Mouse (Mus musculus) c-Kit-negative CD71-positive TER-119-positive erythroid progenitor cells, embryonic 14.5 days (primary cell): ENCODE data around the gene Prdm1.

ENCODE experiments used
- DNase-seq: peaks from one replicate; pipeline ENCODE4 v3.0.0-alpha.2; 2013; ENCODE audit warnings: low read depth, low spot score

The Prdm1 gene

GRCm38 (mm10) chr10:44420211-44420610 is 108.1 kb downstream of the Prdm1 start:
- DNase-seq, result no peak

- no peak for DNase-seq
These were observed 109.4 kb downstream of the Prdm1 start for GRCm38 (mm10) chr10:44418901-44419300.

- DNase-seq, result no peak
These were observed 112.7 kb downstream of the Prdm1 start for GRCm38 (mm10) chr10:44415576-44415975.

- no peak for DNase-seq
These were observed 118.3 kb downstream of the Prdm1 start for GRCm38 (mm10) chr10:44409958-44410357.

DNA sequence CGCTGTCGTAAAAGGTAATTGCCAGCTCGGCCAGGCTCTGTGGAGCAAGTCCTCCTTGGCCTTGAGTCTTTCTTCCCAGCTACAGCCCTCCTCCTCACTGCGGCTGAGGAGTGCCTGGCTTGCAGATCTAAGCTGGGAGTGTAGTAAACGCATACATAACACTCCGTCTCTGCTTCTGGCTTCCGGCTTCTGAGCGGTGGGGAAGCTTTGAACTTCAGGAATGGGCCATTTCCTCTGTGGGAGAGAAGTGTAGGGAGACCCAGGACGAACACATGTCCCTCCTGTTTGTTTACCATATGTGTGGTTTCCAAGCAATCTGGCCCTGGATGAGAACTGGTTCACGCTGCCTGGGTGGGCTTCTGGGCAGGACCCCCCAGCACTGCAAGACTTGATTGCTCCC is 119.2 kb downstream of the Prdm1 start:
- no peak for DNase-seq

DNA sequence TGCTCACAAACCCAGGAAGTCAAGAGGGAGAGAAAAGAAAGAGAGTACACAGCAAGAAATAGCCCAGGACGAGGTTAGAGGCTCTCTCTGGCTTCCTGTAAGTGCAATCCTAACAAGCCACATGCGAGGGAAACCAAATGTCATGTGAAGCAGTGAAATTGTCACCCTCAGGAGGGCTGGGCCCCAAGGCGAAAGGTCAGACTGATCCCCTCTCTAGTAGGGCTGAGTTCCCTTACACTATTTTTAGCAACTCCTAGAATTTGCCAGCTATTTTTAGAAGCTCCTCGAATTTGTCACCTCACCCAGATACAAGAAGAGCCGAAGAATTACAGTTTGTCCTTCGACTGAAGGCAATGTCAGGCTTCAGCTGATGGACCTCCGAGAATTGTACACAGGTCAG is 124.9 kb downstream of the Prdm1 start:
- no peak for DNase-seq

- no peak for DNase-seq
These were observed 126.7 kb downstream of the Prdm1 start for GRCm38 (mm10) chr10:44401600-44401999.

GRCm38 (mm10) chr10:44400602-44401001 is 127.7 kb downstream of the Prdm1 start:
- DNase-seq, result no peak

DNA sequence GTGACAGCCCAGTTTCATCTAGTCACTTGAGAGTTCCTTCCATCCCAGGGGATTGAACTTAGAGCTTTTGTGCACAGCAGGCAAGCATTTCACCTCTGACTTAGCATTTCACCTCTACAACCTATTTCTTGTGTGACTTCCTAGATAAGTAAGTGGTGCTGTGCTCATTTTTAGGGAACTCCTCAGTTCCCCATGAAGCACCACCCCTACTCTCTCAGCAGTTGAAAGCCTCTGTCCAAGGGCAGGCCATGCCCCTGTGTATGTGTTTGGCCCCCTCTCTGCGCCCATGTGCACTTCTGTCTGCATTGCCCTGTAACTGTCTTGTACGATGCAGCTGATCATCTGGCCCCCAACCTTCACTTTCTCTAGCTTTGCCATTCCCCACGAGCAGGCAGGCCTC is 128.2 kb downstream of the Prdm1 start:
- DNase-seq, result no peak

GRCm38 (mm10) chr10:44392855-44393254 is 135.4 kb downstream of the Prdm1 start:
- no peak for DNase-seq

GRCm38 (mm10) chr10:44391509-44392290 is 136.6 kb downstream of the Prdm1 start:
- no peak for DNase-seq

DNA sequence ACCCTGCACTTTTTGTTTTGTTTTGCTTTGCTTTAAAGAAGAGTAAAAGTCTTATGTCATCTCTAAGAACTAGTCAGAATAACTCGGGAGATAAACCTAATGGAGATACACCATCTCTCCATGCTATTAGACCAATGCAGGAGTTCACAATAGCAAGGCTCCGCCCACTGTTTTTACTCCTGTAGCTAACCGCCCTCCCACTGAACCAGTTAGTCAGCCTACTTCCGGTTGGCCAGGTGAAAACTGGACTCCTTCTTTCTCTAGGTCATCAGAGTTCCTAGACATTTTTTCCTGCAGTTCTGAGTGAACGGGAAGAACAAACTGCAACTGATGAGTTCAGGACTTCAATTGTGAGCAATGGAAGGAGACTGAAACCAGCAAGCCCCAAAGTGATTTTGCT is 138.0 kb downstream of the Prdm1 start:
- no peak for DNase-seq

DNA sequence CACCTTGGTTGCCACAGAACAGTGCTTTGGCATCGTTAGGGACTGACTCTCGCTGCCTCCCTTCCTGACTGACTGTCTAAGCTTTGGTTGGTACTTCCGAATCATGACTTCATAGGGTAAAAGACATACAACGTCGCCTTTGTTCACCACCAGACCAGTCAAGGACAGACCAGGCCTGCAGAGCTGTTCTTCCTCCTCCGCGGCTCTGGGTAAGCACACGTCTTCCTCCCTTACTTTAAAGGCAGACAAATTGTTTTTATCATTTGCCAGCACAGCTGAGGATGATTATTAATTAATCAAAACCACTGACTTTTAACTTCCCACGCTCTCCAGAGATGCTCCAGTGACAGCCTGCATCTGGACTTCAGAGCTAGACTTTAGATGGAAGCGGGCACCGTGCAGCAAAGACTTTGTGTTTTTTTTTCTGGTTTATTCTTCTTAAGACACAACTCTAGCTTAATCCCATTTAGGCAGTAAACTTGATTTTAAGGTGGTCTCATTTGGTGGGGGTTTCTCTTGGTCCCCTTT is 139.5 kb downstream of the Prdm1 start:
- DNase-seq, result no peak
